Mouse (Mus musculus) C2C12 (cell line): ENCODE measurements around the gene Anp32e. TPM values are rescaled to one million over a fixed set of nuclear protein-coding genes. Genes with fewer than 3 reads are reported as not detected.
A peak's percentile ranks its signal among the peaks of the same experiment; 100 is the strongest.

Experiments
- H3K27me3 ChIP-seq: one replicate; pipeline ENCODE4 v1.6.1; 2011; ENCODE audit not compliant: control insufficient read depth, insufficient read depth, insufficient read length
- H3K36me3 ChIP-seq: one replicate; pipeline ENCODE4 v1.6.1; 2011; ENCODE audit not compliant: control insufficient read depth, insufficient read depth
- H3K4me3 ChIP-seq: one replicate; pipeline ENCODE4 v1.5.1; 2011; ENCODE audit warnings: mild to moderate bottlenecking, control low read depth; ENCODE audit not compliant: poor library complexity, insufficient read depth, severe bottlenecking
- H3K79me2 ChIP-seq: one replicate; pipeline ENCODE4 v1.6.1; 2011; ENCODE audit not compliant: control insufficient read depth, insufficient read depth
- H3K79me3 ChIP-seq: one replicate; pipeline ENCODE4 v1.6.1; 2011; ENCODE audit warnings: low read depth, control low read depth
- H3ac ChIP-seq: one replicate; pipeline ENCODE3; 2011; ENCODE audit warnings: low read depth; ENCODE audit not compliant: control insufficient read depth, insufficient read length
- CEBPB ChIP-seq: IDR thresholded peaks from one replicate; pipeline ENCODE4 v1.6.1; 2011; ENCODE audit warnings: low read depth, mild to moderate bottlenecking, control low read depth, moderate library complexity
- CTCF ChIP-seq: IDR thresholded peaks from one replicate; pipeline ENCODE4 v1.5.1; 2011; ENCODE audit not compliant: control insufficient read depth, insufficient read depth, insufficient read length
- FOSL1 ChIP-seq: IDR thresholded peaks from one replicate; pipeline ENCODE4 v1.8.0; 2011; ENCODE audit warnings: mild to moderate bottlenecking, low read length; ENCODE audit not compliant: poor library complexity, insufficient read depth, severe bottlenecking
- MAX ChIP-seq: IDR thresholded peaks from one replicate; pipeline ENCODE4 v1.6.1; 2011; ENCODE audit warnings: mild to moderate bottlenecking, control low read depth
- MYOD1 ChIP-seq: IDR thresholded peaks from one replicate; pipeline ENCODE4 v1.6.1; 2011; ENCODE audit warnings: low read depth; ENCODE audit not compliant: control insufficient read depth, insufficient read length
- MYOG ChIP-seq: IDR thresholded peaks from one replicate; pipeline ENCODE4 v1.6.1; 2011; ENCODE audit not compliant: control insufficient read depth, insufficient read length; ENCODE audit errors: extremely low read depth
- USF1 ChIP-seq: IDR thresholded peaks from one replicate; pipeline ENCODE4 v1.6.1; 2011; ENCODE audit warnings: low read depth, mild to moderate bottlenecking, control low read depth, moderate library complexity
- polyA plus RNA-seq: library from polyadenylated mRNA; unstranded; fragments of >200 nt; fragmentation: generic; extraction: Trizol; gene quantifications from one replicate; pipeline ENCODE4 v1.2.1, GENCODE M21; 2012; ENCODE audit warnings: missing spikeins

The Anp32e gene
- polyA plus RNA-seq, 1 experiment = 66.3 TPM

DNA sequence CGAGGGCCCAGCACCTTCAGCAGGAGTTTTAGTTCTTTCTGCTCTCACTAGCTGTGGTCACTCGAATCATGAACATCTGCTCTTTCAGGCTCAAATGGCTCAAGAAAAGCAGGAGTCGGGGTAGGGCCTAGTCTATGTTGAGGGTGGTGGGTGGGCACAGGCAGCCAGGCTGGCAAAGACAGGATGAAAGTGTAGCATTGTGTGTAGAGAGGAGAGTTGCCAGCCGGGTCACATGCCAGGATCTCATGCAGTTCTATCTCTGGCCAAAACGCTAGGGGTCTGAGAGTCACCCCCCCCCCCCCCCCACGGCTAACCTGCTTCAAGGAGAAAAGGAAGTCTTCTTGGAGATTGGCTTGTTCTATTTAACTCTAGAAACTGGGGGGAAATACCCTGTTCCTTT, 26.4 kb upstream of the Anp32e start:
- TF ChIP-seq CEBPB (no peak), MAX (no peak), USF1 (no peak), CTCF (no peak), MYOG (no peak), FOSL1 (no peak), MYOD1 (no peak)
- Histone ChIP-seq H3ac (no peak overlapping the region), H3K79me3 (no peaks in the 10 kb centered on the region), H3K79me2 (no peaks in the 10 kb centered on the region), H3K4me3 (no peak overlapping the region), H3K36me3 (no peaks in the 10 kb centered on the region), H3K27me3 (peaks cover 13% of the 10 kb centered on the region)

GRCm38 (mm10) chr3:95903753-95904502, 25.1 kb upstream of the Anp32e start:
- Histone ChIP-seq H3ac (no peak overlapping the region), H3K4me3 (no peak overlapping the region), H3K79me2 (no peaks in the 10 kb centered on the region), H3K36me3 (no peaks in the 10 kb centered on the region), H3K79me3 (no peaks in the 10 kb centered on the region), H3K27me3 (peaks cover 13% of the 10 kb centered on the region)
- TF ChIP-seq MYOD1 (no peak), MAX (no peak), CTCF (no peak), MYOG (no peak), CEBPB (no peak), FOSL1 (no peak)

DNA sequence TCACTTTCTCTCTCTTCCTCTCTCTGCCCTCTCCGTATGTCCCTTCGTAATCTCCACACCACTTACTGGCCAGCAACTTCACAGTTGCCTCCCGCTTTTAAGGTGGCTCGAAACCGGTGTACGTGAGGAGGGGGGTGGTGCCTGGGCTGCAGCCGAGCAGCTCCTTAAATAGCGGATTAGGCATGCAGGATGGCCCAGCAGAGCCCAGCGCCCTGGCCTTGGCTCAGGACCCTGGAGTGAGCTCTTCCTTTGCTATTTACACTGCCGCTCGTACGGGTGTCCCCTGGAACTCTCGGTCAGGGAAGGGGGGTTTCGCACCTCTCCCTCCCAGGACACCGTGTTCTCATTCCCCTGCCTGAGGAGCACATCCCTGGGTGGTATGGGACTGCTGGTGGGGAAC, 24.5 kb upstream of the Anp32e start, which contains the start of gene Car14:
TSS of gene Car14 (minus strand) at position 124 of the 400 bp plus-strand sequence.
- peaks cover 13% of the 10 kb centered on the region for H3K27me3 ChIP-seq
- no peaks in the 10 kb centered on the region for H3K79me3 ChIP-seq
- H3K4me3 ChIP-seq = no peak within 1 kb of the TSS
- no peaks in the 10 kb centered on the region for H3K36me3 ChIP-seq
- H3ac ChIP-seq = peak within 1 kb of the TSS; percentile 59
- TF ChIP-seq MYOD1 (no peak), MAX (no peak), FOSL1 (no peak), MYOG (no peak), CTCF (no peak), USF1 (no peak), CEBPB (no peak)
- H3K79me2 ChIP-seq = no peaks in the 10 kb centered on the region

DNA sequence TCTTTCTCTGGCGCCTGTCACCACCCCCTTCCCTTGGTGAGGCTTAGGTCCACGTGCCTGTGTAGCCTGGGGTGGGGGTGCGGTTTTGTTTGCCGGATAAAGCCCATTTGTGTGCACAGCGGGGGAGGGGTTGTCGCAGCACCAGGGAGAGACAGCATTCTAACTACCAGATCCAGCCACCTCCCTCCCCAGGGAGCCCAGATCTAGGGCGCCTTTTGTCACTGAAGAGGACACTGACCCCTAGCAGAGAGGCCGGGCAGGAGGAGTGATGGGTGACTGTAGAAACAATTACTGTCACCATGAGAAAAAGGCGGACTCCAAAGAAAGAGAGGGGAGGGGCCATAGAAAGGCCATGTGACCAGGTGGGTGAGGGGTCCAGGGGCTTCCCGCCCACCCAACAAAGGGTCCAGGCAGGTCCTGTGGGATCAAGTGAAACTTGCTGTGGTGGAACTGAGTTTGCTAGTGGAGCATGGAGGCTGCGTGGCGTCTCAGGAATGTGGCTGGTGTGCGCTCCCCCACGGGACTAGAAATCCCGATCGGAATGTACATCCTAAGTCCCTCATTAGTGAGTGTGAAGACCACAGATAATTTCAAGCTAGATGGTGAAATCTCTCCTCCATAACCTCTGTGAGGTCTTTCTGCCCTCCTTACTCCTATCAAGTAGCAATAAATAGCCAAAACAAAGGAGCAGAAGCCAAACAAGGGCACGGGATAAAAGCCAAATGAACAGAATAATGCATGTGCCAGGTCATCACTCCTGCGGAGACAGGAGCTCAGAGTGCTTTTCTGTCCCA, 23.7 kb upstream of the Anp32e start:
- Histone ChIP-seq H3K27me3 (peaks cover 13% of the 10 kb centered on the region), H3ac (peak overlapping the region; percentile 59), H3K79me3 (no peaks in the 10 kb centered on the region), H3K4me3 (no peak overlapping the region), H3K36me3 (no peaks in the 10 kb centered on the region), H3K79me2 (no peaks in the 10 kb centered on the region)
- TF ChIP-seq MAX (no peak), USF1 (peak; percentile 79)

DNA sequence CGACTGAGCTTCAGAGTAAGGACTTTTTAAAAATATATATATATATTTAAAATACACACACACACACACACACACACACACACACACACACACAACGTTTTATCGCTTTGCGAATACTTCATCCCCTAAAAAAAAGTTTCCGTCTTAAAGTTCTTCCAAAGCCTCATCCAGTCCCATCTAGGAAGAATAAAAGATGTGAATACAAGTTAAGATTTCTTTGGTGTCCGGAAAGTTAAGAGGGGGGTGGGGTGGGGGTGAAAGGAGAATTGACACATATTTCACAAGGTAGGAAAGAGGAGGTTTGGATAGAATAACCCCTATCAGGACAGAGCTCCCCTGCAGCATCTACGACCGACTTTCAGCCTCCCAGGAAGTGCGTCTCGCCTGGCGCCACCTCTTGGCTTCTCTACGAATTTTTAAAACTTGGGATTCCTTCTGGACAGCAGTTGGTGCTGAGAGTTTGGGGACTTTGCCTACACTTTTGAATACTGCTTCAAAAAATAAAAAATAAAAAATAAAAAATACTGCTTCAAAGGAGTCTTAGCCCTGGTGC, 23.0 kb upstream of the Anp32e start:
- no peak overlapping the region for H3K4me3 ChIP-seq
- TF ChIP-seq CTCF = peak; percentile 34
- no peak for TF ChIP-seq MAX
- TF ChIP-seq CEBPB = no peak
- TF ChIP-seq USF1 = no peak
- H3K36me3 ChIP-seq = no peaks in the 10 kb centered on the region
- peaks cover 13% of the 10 kb centered on the region for H3K27me3 ChIP-seq
- H3ac ChIP-seq = no peak overlapping the region
- H3K79me2 ChIP-seq = no peaks in the 10 kb centered on the region
- no peaks in the 10 kb centered on the region for H3K79me3 ChIP-seq
